Mouse (Mus musculus): ENCODE results near the gene Dram2. TPM values are rescaled to one million over a fixed set of nuclear protein-coding genes. Genes with fewer than 3 reads are reported as not detected.
"Not testable (repeated sequence)": the region's sequence is repeated elsewhere in the genome, so short reads cannot be mapped to it uniquely, and the experiment has no call there.

Dram2 gene
- polyA plus RNA-seq, 2 experiments: 41.8 to 51.7 TPM

GRCm38 (mm10) chr3:106565876-106566275, 18.3 kb downstream of the Dram2 start:
- no peak for ATAC-seq (ENCODE audit: low FRiP score, low read depth)
- Histone ChIP-seq H3K4me2 (replicated peaks; ENCODE audit: low read depth, low read length, severe bottlenecking) (no peak overlapping the region), H3K27ac (replicated peaks; ENCODE audit: low read depth, low read length) (no peak overlapping the region), H3K27me3 (ENCODE audit: control insufficient read depth, insufficient read depth, low read length) (no peaks in the 10 kb centered on the region), H3K4me3 (replicated peaks; ENCODE audit: low read length) (no peak overlapping the region), H3K4me1 (ENCODE audit: control insufficient read depth, insufficient read depth, low read length) (no peaks in the 10 kb centered on the region), H3K36me3 (ENCODE audit: control insufficient read depth, insufficient read depth, low read length) (peaks cover 19% of the 10 kb centered on the region), H3K9me3 (ENCODE audit: control insufficient read depth, low read length) (no peaks in the 10 kb centered on the region), H3K9ac (ENCODE audit: low read depth, low read length, severe bottlenecking) (no peak overlapping the region)
- no peak for TF ChIP-seq POLR2A (IDR thresholded peaks at IDR 0.05; ENCODE audit: borderline replicate concordance, extremely low read depth, insufficient read depth, insufficient read length)
- DNase-seq (ENCODE audit: low spot score): no peak
- WGBS: 85% methylated on average over 3 of the region's 3 CpGs

GRCm38 (mm10) chr3:106573191-106573590, 25.6 kb downstream of the Dram2 start:
- no peak overlapping the region for H3K4me3 ChIP-seq (replicated peaks; ENCODE audit: low read length)
- ATAC-seq (ENCODE audit: low FRiP score, low read depth) (no peak), DNase-seq (ENCODE audit: low spot score) (no peak)
- no peak overlapping the region for H3K9ac ChIP-seq (ENCODE audit: low read depth, low read length, severe bottlenecking)
- no peak for TF ChIP-seq POLR2A (IDR thresholded peaks at IDR 0.05; ENCODE audit: borderline replicate concordance, extremely low read depth, insufficient read depth, insufficient read length)
- WGBS: 79% methylated on average over 3 of the region's 3 CpGs
- peaks cover 10% of the 10 kb centered on the region; the same call in 1 of the 2 replicates for H3K36me3 ChIP-seq (ENCODE audit: control insufficient read depth, insufficient read depth, low read length)
- H3K27ac ChIP-seq (replicated peaks; ENCODE audit: low read depth, low read length): no peak overlapping the region
- H3K27me3 ChIP-seq (ENCODE audit: control insufficient read depth, insufficient read depth, low read length): no peaks in the 10 kb centered on the region
- no peaks in the 10 kb centered on the region for H3K4me1 ChIP-seq (ENCODE audit: control insufficient read depth, insufficient read depth, low read length)
- no peak overlapping the region for H3K4me2 ChIP-seq (replicated peaks; ENCODE audit: low read depth, low read length, severe bottlenecking)
- no peaks in the 10 kb centered on the region for H3K9me3 ChIP-seq (ENCODE audit: control insufficient read depth, low read length)

DNA sequence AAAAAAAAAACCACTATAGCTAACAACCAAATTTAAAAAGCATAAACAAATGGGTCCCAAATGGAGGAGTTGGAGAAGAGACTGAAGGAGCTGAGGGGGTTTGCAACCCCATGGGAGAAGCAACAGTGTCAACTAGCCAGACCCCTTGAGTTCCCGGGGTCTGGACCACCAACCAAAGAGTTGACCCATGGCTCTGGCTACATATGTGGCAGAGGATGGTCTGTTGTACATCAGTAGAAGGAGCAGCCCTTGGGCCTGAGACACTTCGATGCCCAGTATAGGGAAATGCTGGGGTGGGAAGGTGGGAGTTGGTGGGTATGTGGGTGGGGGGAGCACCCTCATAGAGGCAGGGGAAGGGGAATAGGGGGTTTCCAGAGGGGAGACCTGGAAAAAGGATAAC, 31.7 kb downstream of the Dram2 start:
- H3K4me2 ChIP-seq (replicated peaks; ENCODE audit: low read depth, low read length, severe bottlenecking): no peak overlapping the region
- ATAC-seq (ENCODE audit: low FRiP score, low read depth): no peak
- TF ChIP-seq POLR2A (IDR thresholded peaks at IDR 0.05; ENCODE audit: borderline replicate concordance, extremely low read depth, insufficient read depth, insufficient read length): no peak
- DNase-seq (ENCODE audit: low spot score): no peak
- no peak overlapping the region for H3K9ac ChIP-seq (ENCODE audit: low read depth, low read length, severe bottlenecking)
- no peak overlapping the region for H3K4me3 ChIP-seq (replicated peaks; ENCODE audit: low read length)
- no peak overlapping the region for H3K27ac ChIP-seq (replicated peaks; ENCODE audit: low read depth, low read length)
- no peaks in the 10 kb centered on the region for H3K36me3 ChIP-seq (ENCODE audit: control insufficient read depth, insufficient read depth, low read length)
- WGBS: 91% methylated on average over 2 of the region's 2 CpGs
- no peaks in the 10 kb centered on the region for H3K9me3 ChIP-seq (ENCODE audit: control insufficient read depth, low read length)
- H3K4me1 ChIP-seq (ENCODE audit: control insufficient read depth, insufficient read depth, low read length): no peaks in the 10 kb centered on the region
- H3K27me3 ChIP-seq (ENCODE audit: control insufficient read depth, insufficient read depth, low read length): no peaks in the 10 kb centered on the region

- not testable (repeated sequence) for H3K4me1 ChIP-seq (ENCODE audit: control insufficient read depth, insufficient read depth, low read length); H3K9ac ChIP-seq (ENCODE audit: low read depth, low read length, severe bottlenecking)
- 81% methylated on average over 4 of the region's 4 CpGs for WGBS
Observed at GRCm38 (mm10) chr3:106593631-106594030, 46.0 kb downstream of the Dram2 start.

DNA sequence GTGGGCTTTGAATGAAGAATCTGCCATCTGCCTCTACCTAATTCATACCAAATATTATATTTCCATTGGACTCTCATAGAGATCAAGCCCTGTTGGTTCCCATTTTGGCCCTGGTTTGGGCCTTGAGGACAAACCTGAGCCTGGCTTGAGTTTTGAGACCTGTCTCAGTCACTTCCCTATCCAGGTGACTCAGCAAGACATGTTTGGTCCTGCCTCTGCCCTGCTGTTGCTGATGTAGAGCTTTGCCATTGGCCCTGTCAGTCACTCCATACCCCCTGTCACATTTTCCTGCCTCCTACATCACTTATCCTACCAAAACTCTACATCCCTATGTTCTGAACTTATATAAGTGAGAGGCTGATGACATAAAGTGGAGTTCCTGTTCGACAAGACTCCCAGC, 70.5 kb downstream of the Dram2 start:
- Histone ChIP-seq H3K27me3 (ENCODE audit: control insufficient read depth, insufficient read depth, low read length) (no peaks in the 10 kb centered on the region), H3K4me1 (ENCODE audit: control insufficient read depth, insufficient read depth, low read length) (no peaks in the 10 kb centered on the region), H3K4me2 (replicated peaks; ENCODE audit: low read depth, low read length, severe bottlenecking) (no peak overlapping the region), H3K9ac (ENCODE audit: low read depth, low read length, severe bottlenecking) (no peak overlapping the region), H3K4me3 (replicated peaks; ENCODE audit: low read length) (no peak overlapping the region), H3K27ac (replicated peaks; ENCODE audit: low read depth, low read length) (no peak overlapping the region), H3K36me3 (ENCODE audit: control insufficient read depth, insufficient read depth, low read length) (no peaks in the 10 kb centered on the region), H3K9me3 (ENCODE audit: control insufficient read depth, low read length) (no peaks in the 10 kb centered on the region)
- no peak for ATAC-seq (ENCODE audit: low FRiP score, low read depth)
- TF ChIP-seq POLR2A (IDR thresholded peaks at IDR 0.05; ENCODE audit: borderline replicate concordance, extremely low read depth, insufficient read depth, insufficient read length): no peak
- WGBS: 76% methylated on average over 1 of the region's 1 CpGs
- DNase-seq (ENCODE audit: low spot score): no peak

More at GRCm38 (mm10) chr3:106593631-106594030, 46.0 kb downstream of the Dram2 start:
- not testable (repeated sequence) for DNase-seq (ENCODE audit: low spot score); H3K27ac ChIP-seq (replicated peaks; ENCODE audit: low read depth, low read length); H3K27me3 ChIP-seq (ENCODE audit: control insufficient read depth, insufficient read depth, low read length); H3K9me3 ChIP-seq (ENCODE audit: control insufficient read depth, low read length); H3K4me2 ChIP-seq (replicated peaks; ENCODE audit: low read depth, low read length, severe bottlenecking); H3K36me3 ChIP-seq (ENCODE audit: control insufficient read depth, insufficient read depth, low read length); H3K4me3 ChIP-seq (replicated peaks; ENCODE audit: low read length); ATAC-seq (ENCODE audit: low FRiP score, low read depth)

Other genes with a start within 250 kb of the Dram2 start
- gene Chil6, start 141.6 kb upstream of the Dram2 start, polyA plus RNA-seq (2012; rRNA removed): not detected in 2 replicates
- gene Chil6, start 141.6 kb upstream of the Dram2 start, polyA plus RNA-seq (2014; fragmentation: Nextera tagmentation; extraction: Ambion mirVana): not detected in 2 replicates
- gene Dennd2d, start 65.4 kb upstream of the Dram2 start, polyA plus RNA-seq (2012; rRNA removed): 3.0 and 3.5 TPM in 2 replicates
- gene Dennd2d, start 65.4 kb upstream of the Dram2 start, polyA plus RNA-seq (2014; fragmentation: Nextera tagmentation; extraction: Ambion mirVana): 5.9 and 7.5 TPM in 2 replicates
- 42.9 and 45.7 TPM in 2 replicates for gene Cept1, start within 50 bp of the Dram2 start, polyA plus RNA-seq (2012; rRNA removed)
- 66.0 and 68.5 TPM in 2 replicates for gene Cept1, start within 50 bp of the Dram2 start, polyA plus RNA-seq (2014; fragmentation: Nextera tagmentation; extraction: Ambion mirVana)
- gene Lrif1, start 137.2 kb downstream of the Dram2 start, polyA plus RNA-seq (2012; rRNA removed): 9.5 and 12.3 TPM in 2 replicates
- gene Lrif1, start 137.2 kb downstream of the Dram2 start, polyA plus RNA-seq (2014; fragmentation: Nextera tagmentation; extraction: Ambion mirVana): 15.3 and 15.6 TPM in 2 replicates
- gene Cd53, start 242.4 kb downstream of the Dram2 start, polyA plus RNA-seq (2012; rRNA removed): 7.2 and 7.4 TPM in 2 replicates
- gene Cd53, start 242.4 kb downstream of the Dram2 start, polyA plus RNA-seq (2014; fragmentation: Nextera tagmentation; extraction: Ambion mirVana): 13.0 and 14.1 TPM in 2 replicates

All from limb, embryonic 14.5 days (tissue).